Mouse (Mus musculus) ES-Bruce4 (cell line): Measurements from ENCODE around the gene Siglech.

ENCODE experiments used
- CTCF ChIP-seq: IDR thresholded peaks from one replicate; pipeline ENCODE4 v1.8.1; 2011; ENCODE audit warnings: low read depth, low read length
- EP300 ChIP-seq: IDR thresholded peaks from 2 replicates; pipeline ENCODE4 v1.6.1; 2011; ENCODE audit warnings: low read depth, low read length; ENCODE audit not compliant: insufficient read depth

DNA sequence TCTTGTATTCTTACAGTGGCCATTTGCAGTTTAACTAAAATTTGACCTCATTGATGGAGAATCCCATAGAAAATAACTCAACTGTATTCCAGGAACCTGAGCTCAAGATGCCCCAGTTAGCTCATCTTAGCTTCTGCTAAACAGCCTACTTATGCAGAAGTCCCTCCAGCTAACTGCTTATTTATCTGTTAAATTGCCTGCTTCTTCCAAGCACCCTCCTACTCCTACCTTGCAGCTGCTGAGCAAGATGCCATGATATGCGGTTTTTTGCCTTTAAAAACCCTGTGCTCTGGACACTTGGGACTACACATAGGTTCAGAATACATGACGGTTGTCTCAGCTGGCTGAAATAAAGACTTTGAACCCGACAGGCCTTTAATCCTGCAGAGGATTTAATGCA, 8.6 kb upstream of the Siglech start:
- TF ChIP-seq CTCF (no peak), EP300 (no peak)
